Mouse (Mus musculus) liver, postnatal 0 days (tissue): ENCODE measurements around the gene Dact3.

ENCODE experiments used
- CTCF ChIP-seq: sonication (generic); IDR thresholded peaks from 2 replicates; pipeline ENCODE4 v1.5.1; 2016; ENCODE audit warnings: antibody characterized with exemption, low read depth
- EP300 ChIP-seq: IDR thresholded peaks from 2 replicates; pipeline ENCODE4 v1.6.1; 2016; ENCODE audit warnings: antibody characterized with exemption, low read depth, mild to moderate bottlenecking

DNA sequence AGATGAGACGGTGACA lies at the start of gene Dact3:
- no peak for TF ChIP-seq EP300
- TF ChIP-seq CTCF: no peak
